Mouse (Mus musculus) kidney, adult 2 months (tissue): ENCODE measurements around the gene Cox20.

ENCODE experiments used
- CTCF ChIP-seq: fragments of 200-500 bp; conservative IDR thresholded peaks from 2 replicates; pipeline ENCODE4 v1.5.1; 2011; ENCODE audit warnings: low read depth, mild to moderate bottlenecking, control low read depth, low read length, moderate library complexity, mixed read lengths; ENCODE audit not compliant: insufficient read depth, insufficient read length
- POLR2A ChIP-seq: fragments of 200-500 bp; IDR thresholded peaks from one replicate; pipeline ENCODE4 v1.6.1; 2011; ENCODE audit warnings: low read depth, low read length, control low read depth

GRCm38 (mm10) chr1:178335860-178336261, 16.9 kb downstream of the Cox20 start:
- TF ChIP-seq POLR2A (no peak), CTCF (no peak)
